Mouse (Mus musculus): ENCODE measurements around the gene Cidec. TPM values are rescaled to one million over a fixed set of nuclear protein-coding genes. Genes with fewer than 3 reads are reported as not detected.
A peak's percentile ranks its signal among the peaks of the same experiment; 100 is the strongest.

Gene Cidec
- total RNA-seq, 1 experiment from 2014 or later, result not detected

DNA sequence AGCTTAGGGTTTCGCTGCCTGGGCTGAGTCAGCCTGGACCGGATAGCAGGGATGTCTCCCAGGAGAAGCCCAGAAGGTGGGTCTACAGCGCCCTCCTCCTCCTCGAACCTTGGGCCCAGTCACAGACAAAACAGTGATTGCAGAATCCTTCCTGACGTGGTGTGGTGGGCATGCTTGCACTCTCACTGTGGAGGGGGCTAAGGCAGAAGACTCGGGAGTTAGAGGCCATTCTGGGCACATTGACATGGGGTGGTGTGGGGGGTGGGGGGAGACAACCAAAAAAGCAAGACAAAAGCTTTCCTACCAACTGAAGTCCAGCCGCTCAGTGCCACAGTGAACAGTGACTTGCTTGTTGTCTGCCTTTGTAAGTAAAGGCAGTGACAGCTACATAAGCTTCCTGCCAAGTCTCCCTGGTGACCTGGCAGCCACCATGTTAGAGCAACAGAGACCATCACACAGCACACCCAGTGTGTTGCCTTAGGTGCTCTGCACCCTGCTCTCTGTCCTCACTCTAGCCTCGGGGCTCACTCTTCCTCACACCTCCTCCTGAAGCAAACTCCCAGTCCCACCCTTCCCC lies 51.1 kb downstream of the Cidec start:
- ATAC-seq (replicated peaks; ENCODE audit: insufficient number of reproducible peaks, low FRiP score, low TSS enrichment, poor library complexity, severe bottlenecking), result no peak

DNA sequence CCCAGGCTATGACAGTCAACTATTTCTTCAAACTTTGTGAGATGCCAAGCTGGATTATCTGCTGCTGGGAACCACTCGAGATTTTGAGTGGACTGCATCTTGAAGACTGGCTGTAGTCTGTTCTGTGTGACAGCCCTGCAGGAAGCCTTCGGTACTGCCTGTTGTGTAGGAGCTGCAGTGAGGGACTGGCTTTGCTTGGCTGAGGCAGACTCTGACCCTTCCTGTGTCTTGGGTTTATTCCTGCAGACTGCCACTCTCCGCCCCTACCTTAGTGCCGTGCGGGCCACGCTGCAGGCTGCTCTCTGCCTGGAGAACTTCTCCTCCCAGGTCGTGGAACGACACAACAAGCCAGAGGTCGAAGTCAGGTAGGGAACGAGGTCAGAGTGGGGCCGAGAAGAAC lies 55.1 kb downstream of the Cidec start:
- ATAC-seq (replicated peaks; ENCODE audit: insufficient number of reproducible peaks, low FRiP score, low TSS enrichment, poor library complexity, severe bottlenecking), result no peak

- ATAC-seq (replicated peaks; ENCODE audit: insufficient number of reproducible peaks, low FRiP score, low TSS enrichment, poor library complexity, severe bottlenecking), result 0 out of 2 replicates have a peak, but pooled peaks have one; percentile 21
Measured at GRCm38 (mm10) chr6:113379246-113379645, 56.3 kb downstream of the Cidec start.

DNA sequence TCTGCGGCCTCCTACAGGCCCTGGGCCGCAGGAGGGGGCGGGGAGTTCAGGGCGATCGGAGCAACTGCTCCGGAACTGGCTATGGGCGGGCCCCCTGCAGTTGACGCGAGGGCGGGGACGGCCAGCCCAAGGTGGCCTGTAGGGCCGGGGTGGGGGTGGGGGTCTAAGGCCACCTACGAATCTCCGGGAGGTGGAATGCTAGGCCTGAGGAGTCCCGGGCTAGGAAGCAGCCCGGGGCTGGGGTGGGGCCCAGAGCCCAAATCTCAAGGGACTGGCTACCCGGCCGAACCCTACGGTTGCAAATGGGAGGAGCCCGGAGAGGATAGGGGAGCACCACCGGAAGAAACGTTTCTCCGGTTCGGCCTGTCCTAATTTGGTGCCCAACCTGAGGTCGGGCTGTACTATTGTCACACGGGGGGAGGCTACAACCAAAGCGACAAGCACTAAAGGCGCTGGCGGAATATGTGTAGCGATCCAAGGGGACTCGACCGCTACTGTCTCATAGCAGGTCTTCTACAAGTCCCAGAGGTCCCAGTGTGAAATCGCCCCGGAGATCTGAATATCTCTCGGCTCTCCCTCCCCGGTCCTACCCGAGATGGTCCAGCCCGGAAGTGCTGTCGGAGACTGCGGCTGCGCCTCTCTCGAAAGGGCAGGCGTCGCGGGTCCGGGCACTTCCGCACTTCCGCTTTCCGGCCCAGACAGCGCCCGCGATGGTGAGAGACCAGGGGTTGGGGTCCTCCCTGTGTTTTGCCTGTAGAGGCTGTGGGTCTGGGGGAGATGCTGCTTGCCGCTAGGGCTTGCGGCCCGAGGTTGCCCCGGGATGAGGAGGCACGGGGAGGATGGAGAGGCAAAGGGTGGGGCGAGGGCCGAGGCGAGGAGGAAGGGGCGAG lies 57.8 kb downstream of the Cidec start, which contains the start of the genes Tada3 and Arpc4:
Gene Tada3, minus strand, starts transcription at position 388 of the 890 bp plus-strand sequence.
Gene Arpc4, plus strand, starts transcription at position 620 of the 890 bp plus-strand sequence.
- peak; percentile 86 for ATAC-seq (replicated peaks; ENCODE audit: insufficient number of reproducible peaks, low FRiP score, low TSS enrichment, poor library complexity, severe bottlenecking)

- no peak; the same call in 1 of the 2 replicates for ATAC-seq (replicated peaks; ENCODE audit: insufficient number of reproducible peaks, low FRiP score, low TSS enrichment, poor library complexity, severe bottlenecking)
Measured at GRCm38 (mm10) chr6:113377172-113377495, 58.4 kb downstream of the Cidec start.

Other genes with a start within 250 kb of the Cidec start
- not detected in 3 replicates for gene Lhfpl4, start 240.4 kb downstream of the Cidec start, total RNA-seq (2017)
- 40.8 to 50.3 TPM (median 42.0 TPM) in 3 replicates for gene Mtmr14, start 197.9 kb downstream of the Cidec start, total RNA-seq (2017)
- 0.19 to 0.75 TPM in 2 of 3 replicates, not detected in the other for gene Cpne9, start 153.5 kb downstream of the Cidec start, total RNA-seq (2017)
- gene Brpf1, start 128.6 kb downstream of the Cidec start, total RNA-seq (2017), result 77.8 to 91.4 TPM (median 83.9 TPM) in 3 replicates
- 6.4 to 12.2 TPM (median 9.2 TPM) in 3 replicates for gene Ogg1, start 108.8 kb downstream of the Cidec start, total RNA-seq (2017)
- 27.9 to 116 TPM (median 103 TPM) in 3 replicates for gene Camk1, start 91.8 kb downstream of the Cidec start, total RNA-seq (2017)
- gene Tada3, start 57.9 kb downstream of the Cidec start, total RNA-seq (2017), result 7.9 to 22.4 TPM (median 9.8 TPM) in 3 replicates
- 296 to 345 TPM (median 318 TPM) in 3 replicates for gene Arpc4, start 57.6 kb downstream of the Cidec start, total RNA-seq (2017)
- 12.9 to 26.5 TPM (median 15.3 TPM) in 3 replicates for gene Ttll3, start 46.5 kb downstream of the Cidec start, total RNA-seq (2017)
- gene Rpusd3, start 16.4 kb downstream of the Cidec start, total RNA-seq (2017), result 0.96 to 6.9 TPM (median 4.4 TPM) in 3 replicates
- gene Jagn1, start 6.8 kb upstream of the Cidec start, total RNA-seq (2017), result 6.8 to 22.3 TPM (median 21.0 TPM) in 3 replicates
- gene Il17re, start 22.7 kb upstream of the Cidec start, total RNA-seq (2017), result not detected in 3 replicates
- not detected in 3 replicates for gene Il17rc, start 35.7 kb upstream of the Cidec start, total RNA-seq (2017)
- 0.85 to 6.1 TPM (median 3.4 TPM) in 3 replicates for gene Creld1, start 47.5 kb upstream of the Cidec start, total RNA-seq (2017)
- gene Prrt3, start 66.2 kb upstream of the Cidec start, total RNA-seq (2017), result not detected in 3 replicates
- 37.2 to 57.0 TPM (median 50.1 TPM) in 3 replicates for gene Emc3, start 95.9 kb upstream of the Cidec start, total RNA-seq (2017)
- gene Fancd2, start 95.9 kb upstream of the Cidec start, total RNA-seq (2017), result 0.29 to 1.8 TPM (median 1.7 TPM) in 3 replicates
- gene Fancd2os, start 165.0 kb upstream of the Cidec start, total RNA-seq (2017), result not detected in 3 replicates
- 111 to 131 TPM (median 120 TPM) in 3 replicates for gene Brk1, start 169.0 kb upstream of the Cidec start, total RNA-seq (2017)
- 17.1 to 24.7 TPM (median 21.6 TPM) in 3 replicates for gene Vhl, start 188.2 kb upstream of the Cidec start, total RNA-seq (2017)
- 99.6 to 134 TPM (median 117 TPM) in 3 replicates for gene Irak2, start 202.7 kb upstream of the Cidec start, total RNA-seq (2017)

Data from monocyte, adult 5-6 weeks (primary cell).